Mouse (Mus musculus) cerebellum, postnatal 10 days (tissue): ENCODE measurements at regions not wholly inside any gene's neighbourhood (a gene's known extent, or its start where the extent isn't known, plus 50 kb on each side); places are given as distances from the start of the nearest gene placed in this dataset.

Experiments
- DNase-seq, 2 experiments: peaks; one replicate each; pipeline ENCODE4 v3.0.0; 2021; ENCODE audit warnings: mixed read lengths in 2 of 2

DNA sequence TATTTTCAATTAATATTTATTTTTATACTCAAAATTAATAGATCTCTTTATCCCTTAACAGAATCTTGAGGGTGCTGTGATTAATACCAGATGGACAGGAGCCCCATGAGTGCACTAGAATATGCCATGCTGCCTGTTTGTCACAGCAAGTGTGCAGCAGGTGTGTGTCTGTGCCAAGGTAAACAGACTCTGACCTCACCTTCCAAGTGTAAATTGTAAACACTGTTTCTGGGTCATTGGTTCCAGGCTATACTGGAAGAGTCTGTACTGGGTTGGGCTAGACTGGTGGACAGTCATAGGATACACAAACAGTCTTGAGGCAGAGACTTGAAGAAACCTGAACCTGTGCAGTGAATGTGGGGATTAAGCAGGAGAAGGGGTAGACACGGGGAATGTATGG, 422.2 kb downstream of the Gm21833 start:
- peak; percentile 2 to 8 for DNase-seq

DNA sequence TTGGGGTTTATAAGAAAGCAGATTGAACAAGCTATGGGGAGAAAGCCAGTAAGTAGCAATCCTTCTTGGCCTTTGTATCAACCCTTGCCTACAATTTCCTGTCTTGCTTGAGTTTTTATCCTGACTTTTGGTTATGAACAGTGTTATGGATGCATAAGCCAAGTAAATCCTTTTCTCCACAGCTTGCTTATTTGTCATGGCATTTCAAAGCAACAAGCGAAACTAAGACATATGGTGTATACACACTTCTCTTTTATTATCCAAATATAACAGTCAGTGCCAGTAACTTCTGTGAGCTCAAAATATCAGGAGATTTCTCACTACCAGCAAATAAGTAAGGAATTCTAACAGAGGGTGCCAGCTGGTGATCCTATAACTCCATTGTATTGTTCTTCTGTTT, 426.0 kb downstream of the Gm21833 start:
- no peak for DNase-seq

DNA sequence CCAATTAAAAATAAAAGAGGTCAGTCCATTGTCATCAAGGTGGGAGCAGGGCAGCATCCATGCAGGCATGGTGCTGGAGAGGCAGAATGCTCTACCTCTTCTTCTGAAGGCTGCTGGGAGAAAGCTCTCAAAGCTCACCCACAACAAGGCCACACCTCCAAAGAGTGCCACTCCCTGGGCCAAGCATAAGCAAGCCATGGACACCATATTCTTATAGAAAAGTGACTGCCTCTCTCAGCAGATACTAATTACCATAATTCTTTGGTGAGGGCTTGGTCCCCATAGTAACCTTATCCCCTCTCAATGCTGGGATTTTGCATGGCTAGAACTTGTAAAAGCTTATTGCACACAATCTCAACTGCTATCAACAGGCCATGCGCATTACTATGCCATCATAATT, 443.7 kb downstream of the Gm21833 start:
- no peak for DNase-seq

DNA sequence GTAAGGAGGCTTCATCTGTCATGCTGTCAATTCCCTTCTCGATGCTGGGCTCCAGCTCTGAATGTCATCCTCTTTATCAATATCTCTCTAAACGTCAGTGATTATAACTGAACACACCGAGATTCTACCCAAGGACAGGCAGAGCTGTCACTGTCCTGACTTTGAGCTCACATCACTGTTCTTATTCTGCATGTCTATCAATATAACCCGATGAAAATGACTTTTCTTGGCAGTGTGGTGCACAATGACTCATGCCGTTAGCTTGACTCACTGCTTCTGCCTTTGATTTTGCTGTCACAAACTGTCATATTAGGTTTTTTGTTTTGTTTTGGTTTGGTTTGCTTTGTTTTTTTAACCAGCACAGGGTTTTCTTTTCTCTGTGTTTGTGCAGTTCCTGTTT, 488.1 kb downstream of the Gm21833 start:
- peak in 1 of 2 experiments; percentile 2 for DNase-seq

DNA sequence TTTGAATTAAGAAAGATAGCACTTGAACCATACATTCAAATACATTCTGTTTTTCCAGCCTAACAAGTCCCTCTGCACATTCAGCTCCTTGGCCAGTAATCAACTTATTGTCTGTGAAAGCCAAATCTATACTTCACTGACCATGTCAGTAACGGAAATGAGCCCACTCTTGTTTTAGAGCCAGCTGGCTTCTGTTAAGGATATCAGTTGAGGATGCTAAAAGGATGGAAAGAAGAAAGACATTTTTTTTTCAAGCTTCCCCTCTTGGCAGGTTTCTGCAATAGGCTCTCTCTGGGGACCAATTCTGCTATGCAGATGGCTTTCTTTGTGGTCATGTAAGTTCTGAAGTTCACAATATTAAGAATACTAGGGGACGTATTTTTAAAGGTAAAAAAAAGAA, 498.6 kb downstream of the Gm21833 start:
- peak; percentile 26 to 48 for DNase-seq

DNA sequence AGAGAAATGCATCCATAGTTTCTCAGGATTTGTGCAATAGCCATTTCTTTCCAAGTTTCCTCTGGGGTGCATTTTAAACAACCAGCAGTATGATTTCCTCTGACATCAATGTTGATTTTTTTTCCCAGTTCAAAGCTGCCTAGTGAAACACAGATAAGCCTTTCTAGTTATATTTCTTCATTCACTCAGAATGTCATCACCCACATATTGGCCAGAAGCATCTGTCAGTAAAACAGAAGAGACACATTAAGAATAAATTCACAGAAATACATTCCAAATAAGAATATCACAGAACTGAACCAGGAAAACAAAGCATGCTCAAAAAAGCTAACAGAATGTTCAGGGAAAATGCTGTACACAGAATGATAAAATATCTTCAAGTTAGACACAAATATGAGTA, 522.9 kb downstream of the Gm21833 start:
- no peak for DNase-seq

DNA sequence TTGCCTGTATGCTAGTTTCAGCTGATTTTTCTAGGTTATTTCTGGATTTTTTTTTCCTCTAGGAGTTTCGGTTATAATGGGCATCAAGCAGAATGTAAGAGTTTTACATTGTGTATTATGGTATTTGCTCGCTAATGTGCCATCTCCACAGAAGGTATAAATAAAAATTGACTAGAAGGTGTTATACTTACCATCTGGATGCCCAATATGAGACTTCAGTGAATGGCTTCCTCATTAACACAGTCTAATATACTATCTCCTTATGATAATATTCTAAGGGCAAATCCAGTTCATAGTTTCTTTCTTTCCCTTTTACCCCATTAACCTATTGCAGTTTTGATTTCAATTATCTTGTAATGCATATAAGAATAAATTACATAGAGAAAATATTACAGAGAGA, 566.4 kb downstream of the Gm21833 start:
- DNase-seq: no peak

DNA sequence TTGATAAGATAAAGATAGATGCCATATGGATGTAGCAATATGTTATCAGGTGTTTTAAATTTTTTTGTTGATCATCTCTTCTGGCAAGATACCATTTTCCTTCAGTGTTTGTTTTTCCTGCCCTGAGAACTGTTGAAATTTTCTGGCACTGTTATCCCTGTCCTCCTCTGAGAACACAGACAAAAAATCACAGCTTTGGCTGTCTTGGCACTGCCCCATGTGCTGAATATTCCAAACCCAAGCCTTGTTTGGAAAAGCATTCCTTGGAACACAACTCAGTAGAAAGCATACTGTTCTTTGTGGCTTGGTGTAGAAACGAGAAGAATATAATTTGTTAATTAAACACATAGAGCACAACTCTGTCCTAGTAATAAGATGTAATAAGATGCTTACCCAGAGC, 592.5 kb downstream of the Gm21833 start:
- peak; percentile 79 to 84 for DNase-seq

DNA sequence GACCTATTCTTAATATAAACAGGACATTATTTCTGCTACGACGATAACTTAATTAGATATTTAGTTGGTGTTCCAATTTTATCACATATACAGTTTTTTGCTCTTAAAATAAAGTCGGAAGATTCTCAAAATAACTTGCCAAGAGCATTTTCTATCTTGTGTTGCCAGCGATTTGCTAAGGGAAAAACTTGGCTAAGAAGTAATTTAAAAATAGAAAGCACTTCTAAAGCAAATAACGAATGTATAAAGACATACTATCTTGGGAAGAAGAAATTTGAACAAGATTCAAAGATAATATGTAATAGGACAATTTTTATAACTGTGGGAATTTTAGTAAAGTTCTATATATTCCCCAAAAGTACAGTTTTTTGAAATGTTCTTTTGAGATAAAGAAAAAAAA, 594.9 kb downstream of the Gm21833 start:
- DNase-seq: no peak
